Mouse (Mus musculus) hindbrain, embryonic 13.5 days (tissue): Measurements from ENCODE around the gene Kif13a. TPM values are rescaled to one million over a fixed set of nuclear protein-coding genes. Genes with fewer than 3 reads are reported as not detected.

Experiments used
- ATAC-seq: fragments of 200-750 bp; cut with Nextera tagmentation; 2 replicates; pipeline ENCODE4 v1.8.0; 2017; ENCODE audit warnings: moderate TSS enrichment; ENCODE audit not compliant: low FRiP score
- H3K27ac ChIP-seq: fragments of 300-500 bp; sonication (generic); 2 replicates; pipeline ENCODE4 v1.5.1; 2015; ENCODE audit warnings: inconsistent platforms, mild to moderate bottlenecking, moderate library complexity
- H3K27me3 ChIP-seq: fragments of 300-500 bp; sonication (generic); 2 replicates; pipeline ENCODE4 v1.6.1; 2015; ENCODE audit warnings: mild to moderate bottlenecking, inconsistent platforms
- H3K36me3 ChIP-seq: fragments of 300-500 bp; sonication (generic); 2 replicates; pipeline ENCODE4 v1.6.1; 2015; ENCODE audit warnings: mild to moderate bottlenecking, inconsistent platforms
- H3K4me1 ChIP-seq: fragments of 300-500 bp; sonication (generic); replicated peaks from 2 replicates; pipeline ENCODE4 v1.6.1; 2015; ENCODE audit warnings: inconsistent platforms
- H3K4me2 ChIP-seq: fragments of 300-500 bp; sonication (generic); 2 replicates; pipeline ENCODE4 v1.6.1; 2015; ENCODE audit warnings: inconsistent platforms, mild to moderate bottlenecking, moderate library complexity
- H3K4me3 ChIP-seq: fragments of 300-500 bp; sonication (generic); 2 replicates; pipeline ENCODE4 v1.5.1; 2015; ENCODE audit warnings: mild to moderate bottlenecking, inconsistent platforms
- H3K9ac ChIP-seq: fragments of 300-500 bp; sonication (generic); 2 replicates; pipeline ENCODE4 v1.6.1; 2015; ENCODE audit warnings: mild to moderate bottlenecking, inconsistent platforms
- H3K9me3 ChIP-seq: fragments of 300-500 bp; sonication (generic); 2 replicates; pipeline ENCODE4 v1.6.1; 2016; ENCODE audit warnings: inconsistent platforms
- WGBS: fragments of 180-500 bp; shearing (Covaris S2); methylation state at CpG from one replicate; pipeline ENCODE4 v1.1.7; 2015; 5-methylcytosine and 5-hydroxymethylcytosine counted together
- polyA plus RNA-seq: library from polyadenylated mRNA; unstranded; fragments of >200 nt; fragmentation: Nextera tagmentation; extraction: Ambion mirVana; gene quantifications from 2 replicates; pipeline ENCODE4 v1.2.1, GENCODE M21; 2015

The Kif13a gene
- polyA plus RNA-seq, 1 experiment from 2014 or later: 11.6 TPM

DNA sequence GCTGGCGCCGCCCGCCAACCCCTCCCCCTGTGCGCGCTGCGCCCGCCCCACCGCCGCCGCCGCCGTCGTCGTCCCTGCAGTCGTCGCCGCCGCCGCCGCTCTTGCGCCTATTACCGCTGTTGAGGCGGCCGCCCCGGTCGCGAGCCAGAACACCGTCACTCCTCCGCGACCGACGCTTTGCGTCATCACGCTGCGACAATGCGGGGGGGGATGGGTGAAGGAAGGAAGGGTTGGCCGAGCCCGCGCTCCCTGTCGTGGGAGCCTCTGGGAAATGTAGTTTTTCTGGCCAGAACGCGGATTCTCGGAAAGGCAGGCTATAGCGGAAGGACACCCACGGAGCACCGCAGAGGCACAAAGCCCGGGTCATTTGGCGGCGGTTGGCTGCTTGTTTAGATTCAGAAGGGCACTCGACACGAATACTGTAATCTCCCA lies 201.8 kb downstream of the Kif13a start, which contains the start of gene Nup153:
TSS of gene Nup153 (minus strand) at position 104 of the 432 bp plus-strand sequence.
- peaks cover 23% of the 10 kb centered on the region for H3K4me1 ChIP-seq
- no peaks in the 10 kb centered on the region for H3K9me3 ChIP-seq
- peak within 1 kb of the TSS; percentile 89 for H3K4me2 ChIP-seq
- no peaks in the 10 kb centered on the region for H3K36me3 ChIP-seq
- peak; percentile 95 for ATAC-seq
- H3K4me3 ChIP-seq: peak within 1 kb of the TSS; percentile 99
- WGBS: under 1% methylated on average over 44 of the region's 51 CpGs
- H3K27ac ChIP-seq: peak within 1 kb of the TSS; percentile 97
- peak within 1 kb of the TSS; percentile 97 for H3K9ac ChIP-seq
- H3K27me3 ChIP-seq: no peaks in the 10 kb centered on the region

DNA sequence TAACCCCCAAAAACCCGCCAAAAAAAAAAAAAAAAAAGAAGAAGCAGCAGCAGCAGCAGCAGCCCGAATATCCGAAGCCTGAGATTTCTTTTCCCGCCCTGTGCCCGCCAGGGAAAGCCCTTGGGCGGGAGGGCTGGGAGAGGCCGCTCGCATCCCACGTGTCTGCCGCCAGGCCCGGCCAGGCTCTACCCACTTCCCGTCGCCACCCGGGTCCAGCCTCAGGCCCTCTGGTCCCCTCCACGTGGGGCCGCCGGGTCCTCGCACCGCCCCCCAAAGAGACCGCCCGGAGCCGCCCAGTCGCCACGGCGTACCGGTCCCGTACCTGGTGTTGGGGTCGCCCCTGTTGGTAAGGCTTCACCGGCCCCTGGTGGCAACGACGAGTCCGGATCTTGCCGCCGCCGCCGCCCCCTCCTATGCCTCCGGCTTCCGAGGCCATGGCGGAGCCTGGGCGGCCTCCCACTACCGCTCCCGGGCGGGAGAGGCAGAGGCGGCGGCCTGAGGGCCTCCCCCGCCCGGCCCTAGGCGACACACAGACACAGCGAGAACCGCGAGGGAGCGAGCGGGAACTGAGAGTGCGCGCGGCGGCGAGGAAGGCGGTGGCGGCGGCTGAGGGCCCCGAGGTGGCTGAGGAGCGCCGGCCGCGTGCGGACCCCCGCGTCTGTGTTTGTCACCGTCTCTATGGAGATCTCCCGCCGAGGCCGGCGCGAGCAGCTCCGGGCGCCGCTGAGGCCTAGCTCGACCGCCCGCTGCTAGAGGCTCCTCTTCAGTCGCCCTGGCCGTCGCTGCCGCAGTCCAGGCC lies 202.4 kb downstream of the Kif13a start:
- no peaks in the 10 kb centered on the region for H3K36me3 ChIP-seq
- under 1% methylated on average over 79 of the region's 85 CpGs for WGBS
- peak overlapping the region; percentile 99 for H3K4me3 ChIP-seq
- H3K4me2 ChIP-seq: peak overlapping the region; percentile 89
- peak overlapping the region; percentile 97 for H3K9ac ChIP-seq
- no peaks in the 10 kb centered on the region for H3K9me3 ChIP-seq
- H3K27ac ChIP-seq: peak overlapping the region; percentile 97
- ATAC-seq: peak; percentile 83
- peaks cover 23% of the 10 kb centered on the region for H3K4me1 ChIP-seq
- H3K27me3 ChIP-seq: no peaks in the 10 kb centered on the region

DNA sequence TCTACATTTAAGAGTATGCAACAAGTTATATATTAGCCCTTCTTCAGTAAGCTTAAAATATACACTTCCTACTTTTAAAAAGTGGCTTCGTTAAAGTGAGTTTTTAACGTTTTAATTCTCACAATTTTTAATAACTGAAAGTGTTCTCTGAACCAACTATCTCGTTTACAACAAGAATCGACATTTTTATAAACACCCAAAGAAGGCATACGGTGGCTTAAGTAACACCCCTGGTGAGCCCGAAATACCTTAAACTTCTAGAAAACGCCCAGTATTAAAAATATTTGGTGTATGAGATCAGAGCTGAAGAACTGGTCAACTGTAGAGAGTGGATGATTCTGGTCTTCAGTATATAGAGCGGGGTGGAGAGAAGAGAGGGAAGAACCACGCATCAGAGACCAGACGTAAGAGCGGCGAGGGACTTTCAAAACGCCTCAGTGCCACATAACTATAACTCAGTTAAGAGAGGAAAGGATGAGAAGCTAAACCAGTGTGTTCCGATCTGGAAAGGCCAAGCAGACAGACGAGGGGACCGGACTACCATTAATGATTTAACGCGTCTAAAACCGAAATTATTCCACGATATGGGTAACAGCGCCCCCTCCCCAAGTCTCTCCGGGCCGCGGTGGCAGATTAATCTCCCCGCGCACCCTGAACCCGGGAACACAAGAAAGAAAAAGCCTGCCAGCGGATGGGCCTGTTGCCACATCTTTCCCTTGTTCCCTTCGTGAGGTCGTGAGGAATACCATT lies 203.2 kb downstream of the Kif13a start:
- H3K4me1 ChIP-seq: peaks cover 26% of the 10 kb centered on the region
- H3K4me2 ChIP-seq: peak overlapping the region; percentile 89
- peak overlapping the region; percentile 99 for H3K4me3 ChIP-seq
- no peaks in the 10 kb centered on the region for H3K9me3 ChIP-seq
- under 1% methylated on average over 30 of the region's 30 CpGs for WGBS
- no peaks in the 10 kb centered on the region for H3K36me3 ChIP-seq
- no peak for ATAC-seq
- no peaks in the 10 kb centered on the region for H3K27me3 ChIP-seq
- peak overlapping the region; percentile 97 for H3K9ac ChIP-seq
- peak overlapping the region; percentile 97 for H3K27ac ChIP-seq

GRCm38 (mm10) chr13:46725227-46725626 lies 204.4 kb downstream of the Kif13a start:
- H3K36me3 ChIP-seq: no peaks in the 10 kb centered on the region
- H3K4me3 ChIP-seq: 0 out of 2 replicates have a peak overlapping the region, but pooled peaks have one; percentile 9
- peak overlapping the region; percentile 89 for H3K4me2 ChIP-seq
- no peak overlapping the region for H3K27ac ChIP-seq
- WGBS: 36% methylated on average over 2 of the region's 2 CpGs
- no peak overlapping the region for H3K9ac ChIP-seq
- no peak for ATAC-seq
- no peaks in the 10 kb centered on the region for H3K9me3 ChIP-seq
- H3K4me1 ChIP-seq: peaks cover 26% of the 10 kb centered on the region
- H3K27me3 ChIP-seq: no peaks in the 10 kb centered on the region

- Histone ChIP-seq H3K4me2 (0 out of 2 replicates have a peak overlapping the region, but pooled peaks have one; percentile 4), H3K27ac (no peak overlapping the region), H3K27me3 (no peaks in the 10 kb centered on the region), H3K9ac (no peak overlapping the region), H3K4me3 (no peak overlapping the region), H3K9me3 (no peaks in the 10 kb centered on the region), H3K4me1 (peaks cover 26% of the 10 kb centered on the region), H3K36me3 (no peaks in the 10 kb centered on the region)
- no peak for ATAC-seq
Measured at GRCm38 (mm10) chr13:46724371-46724770, 205.3 kb downstream of the Kif13a start.

- peaks cover 9% of the 10 kb centered on the region for H3K36me3 ChIP-seq
- H3K4me3 ChIP-seq: no peak overlapping the region
- no peaks in the 10 kb centered on the region for H3K27me3 ChIP-seq
- H3K27ac ChIP-seq: no peak overlapping the region
- peaks cover 20% of the 10 kb centered on the region for H3K4me1 ChIP-seq
- no peak overlapping the region for H3K4me2 ChIP-seq
- H3K9me3 ChIP-seq: no peaks in the 10 kb centered on the region
- H3K9ac ChIP-seq: no peak overlapping the region
- ATAC-seq: no peak
Measured at GRCm38 (mm10) chr13:46721009-46721408, 208.7 kb downstream of the Kif13a start.

GRCm38 (mm10) chr13:46718893-46719400 lies 210.7 kb downstream of the Kif13a start:
- Histone ChIP-seq H3K9me3 (no peaks in the 10 kb centered on the region), H3K27ac (no peak overlapping the region), H3K4me1 (peaks cover 7% of the 10 kb centered on the region; the same call in 1 of the 2 replicates), H3K27me3 (no peaks in the 10 kb centered on the region), H3K4me3 (no peak overlapping the region), H3K4me2 (no peak overlapping the region), H3K36me3 (peaks cover 15% of the 10 kb centered on the region), H3K9ac (no peak overlapping the region)
- ATAC-seq: no peak
- WGBS: 77% methylated on average over 5 of the region's 5 CpGs

GRCm38 (mm10) chr13:46715976-46716639 lies 213.6 kb downstream of the Kif13a start:
- no peak for ATAC-seq
- Histone ChIP-seq H3K27me3 (no peaks in the 10 kb centered on the region), H3K9ac (no peak overlapping the region), H3K9me3 (no peaks in the 10 kb centered on the region), H3K27ac (no peak overlapping the region), H3K4me2 (no peak overlapping the region), H3K4me3 (no peak overlapping the region), H3K36me3 (peaks cover 36% of the 10 kb centered on the region), H3K4me1 (peaks cover 4% of the 10 kb centered on the region; the same call in 1 of the 2 replicates)
- WGBS: 71% methylated on average over 3 of the region's 3 CpGs

GRCm38 (mm10) chr13:46713486-46713885 lies 216.2 kb downstream of the Kif13a start:
- no peak overlapping the region for H3K4me3 ChIP-seq
- no peak for ATAC-seq
- no peak overlapping the region for H3K4me2 ChIP-seq
- no peaks in the 10 kb centered on the region for H3K27me3 ChIP-seq
- no peak overlapping the region for H3K27ac ChIP-seq
- H3K4me1 ChIP-seq: peaks cover 4% of the 10 kb centered on the region; the same call in 1 of the 2 replicates
- peaks cover 49% of the 10 kb centered on the region for H3K36me3 ChIP-seq
- 94% methylated on average over 5 of the region's 5 CpGs for WGBS
- no peaks in the 10 kb centered on the region for H3K9me3 ChIP-seq
- no peak overlapping the region for H3K9ac ChIP-seq

GRCm38 (mm10) chr13:46703138-46703537 lies 226.5 kb downstream of the Kif13a start:
- H3K4me2 ChIP-seq: no peak overlapping the region
- no peaks in the 10 kb centered on the region for H3K9me3 ChIP-seq
- peaks cover 21% of the 10 kb centered on the region for H3K36me3 ChIP-seq
- no peaks in the 10 kb centered on the region for H3K27me3 ChIP-seq
- H3K4me1 ChIP-seq: no peaks in the 10 kb centered on the region
- no peak overlapping the region for H3K4me3 ChIP-seq
- 91% methylated on average over 5 of the region's 5 CpGs for WGBS
- H3K27ac ChIP-seq: no peak overlapping the region
- no peak for ATAC-seq
- no peak overlapping the region for H3K9ac ChIP-seq

DNA sequence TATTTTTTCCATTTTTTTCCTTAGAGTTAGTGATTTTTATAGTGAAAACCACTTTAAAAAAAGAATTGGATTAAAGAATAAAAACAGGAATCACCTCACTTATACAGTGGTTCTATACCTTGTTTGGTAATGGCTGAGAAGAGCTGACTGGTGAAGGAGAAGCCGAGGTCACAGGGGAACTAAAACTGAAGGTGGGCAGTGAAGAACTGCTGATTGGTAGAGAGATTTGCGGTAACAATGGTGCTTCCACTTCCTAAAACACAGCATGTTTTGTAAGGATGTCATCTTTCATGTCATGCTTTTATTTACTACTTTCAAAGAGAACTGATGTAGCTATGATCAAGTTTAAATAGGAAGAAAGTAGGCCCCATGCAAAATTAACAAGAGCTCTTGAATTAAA lies 228.2 kb downstream of the Kif13a start:
- Histone ChIP-seq H3K4me2 (no peak overlapping the region), H3K36me3 (peaks cover 29% of the 10 kb centered on the region), H3K9ac (no peak overlapping the region), H3K4me1 (no peaks in the 10 kb centered on the region), H3K27ac (no peak overlapping the region), H3K27me3 (no peaks in the 10 kb centered on the region), H3K4me3 (no peak overlapping the region), H3K9me3 (no peaks in the 10 kb centered on the region)
- WGBS: 89% methylated on average over 2 of the region's 2 CpGs
- ATAC-seq: no peak

- ATAC-seq: no peak
Measured at GRCm38 (mm10) chr13:46699372-46699771, 230.3 kb downstream of the Kif13a start.

More at GRCm38 (mm10) chr13:46699372-46699771, 230.3 kb downstream of the Kif13a start:
- Histone ChIP-seq H3K27me3 (no peaks in the 10 kb centered on the region), H3K9ac (no peak overlapping the region), H3K36me3 (peaks cover 34% of the 10 kb centered on the region), H3K4me3 (no peak overlapping the region), H3K4me1 (no peaks in the 10 kb centered on the region), H3K4me2 (no peak overlapping the region), H3K9me3 (no peaks in the 10 kb centered on the region), H3K27ac (no peak overlapping the region)
- WGBS: 94% methylated on average over 1 of the region's 1 CpGs
